Mouse (Mus musculus): ENCODE results near the gene Ascl4.

The Ascl4 gene

GRCm38 (mm10) chr10:85927676-85928445, at the start of gene Ascl4:
TSS of gene Ascl4 (plus strand) at chr10:85927681.
- no peak for DNase-seq (ENCODE audit: low read depth, low spot score)

GRCm38 (mm10) chr10:85879886-85880486, 47.5 kb upstream of the Ascl4 start:
- no peak for DNase-seq (ENCODE audit: low read depth, low spot score)

GRCm38 (mm10) chr10:85916498-85917309, 10.8 kb upstream of the Ascl4 start, which contains the start of gene Prdm4:
TSS of gene Prdm4 (minus strand) at chr10:85917142.
- peak; percentile 93 for DNase-seq (ENCODE audit: low read depth, low spot score)

GRCm38 (mm10) chr10:85928499-85929207, 1.2 kb downstream of the Ascl4 start:
- no peak for DNase-seq (ENCODE audit: low read depth, low spot score)

GRCm38 (mm10) chr10:85929208-85929591, 1.7 kb downstream of the Ascl4 start:
- DNase-seq (ENCODE audit: low read depth, low spot score): no peak

- no peak for DNase-seq (ENCODE audit: low read depth, low spot score)
Observed at GRCm38 (mm10) chr10:85929962-85930361, 2.5 kb downstream of the Ascl4 start.

- no peak for DNase-seq (ENCODE audit: low read depth, low spot score)
Observed at GRCm38 (mm10) chr10:85936280-85936965, 8.9 kb downstream of the Ascl4 start.

GRCm38 (mm10) chr10:85948483-85949196, 21.2 kb downstream of the Ascl4 start:
- no peak for DNase-seq (ENCODE audit: low read depth, low spot score)

GRCm38 (mm10) chr10:85951765-85952443, 24.4 kb downstream of the Ascl4 start:
- DNase-seq (ENCODE audit: low read depth, low spot score): no peak

- no peak for DNase-seq (ENCODE audit: low read depth, low spot score)
Observed at GRCm38 (mm10) chr10:85953401-85953800, 25.9 kb downstream of the Ascl4 start.

- no peak for DNase-seq (ENCODE audit: low read depth, low spot score)
Observed at GRCm38 (mm10) chr10:85954429-85954828, 26.9 kb downstream of the Ascl4 start.

- peak; percentile 9 for DNase-seq (ENCODE audit: low read depth, low spot score)
Observed at GRCm38 (mm10) chr10:85956871-85957419, 29.5 kb downstream of the Ascl4 start.

GRCm38 (mm10) chr10:85957464-85957950, 30.0 kb downstream of the Ascl4 start, which contains the start of gene Rtcb:
TSS of gene Rtcb (minus strand) at chr10:85957823.
- DNase-seq (ENCODE audit: low read depth, low spot score): peak; percentile 92

GRCm38 (mm10) chr10:85962897-85963296, 35.4 kb downstream of the Ascl4 start:
- no peak for DNase-seq (ENCODE audit: low read depth, low spot score)

- no peak for DNase-seq (ENCODE audit: low read depth, low spot score)
Observed at GRCm38 (mm10) chr10:85964316-85964715, 36.8 kb downstream of the Ascl4 start.

GRCm38 (mm10) chr10:85966476-85966875, 39.0 kb downstream of the Ascl4 start:
- no peak for DNase-seq (ENCODE audit: low read depth, low spot score)

- DNase-seq (ENCODE audit: low read depth, low spot score): no peak
Observed at GRCm38 (mm10) chr10:85967411-85968156, 40.1 kb downstream of the Ascl4 start.

GRCm38 (mm10) chr10:85968157-85968634, 40.7 kb downstream of the Ascl4 start:
- DNase-seq (ENCODE audit: low read depth, low spot score): peak; percentile 48

All from c-Kit-negative CD71-positive TER-119-positive erythroid progenitor cells, embryonic 14.5 days (primary cell).